Mouse (Mus musculus) ovary, postnatal 10 days (tissue): ENCODE data around the gene Xkr7.

ENCODE experiments used
- DNase-seq: peaks from one replicate; pipeline ENCODE4 v3.0.0; 2022; ENCODE audit warnings: low spot score

Xkr7 gene

GRCm38 (mm10) chr2:153032973-153033372, 1.3 kb downstream of the Xkr7 start:
- DNase-seq = no peak

GRCm38 (mm10) chr2:153033545-153034230, 2.0 kb downstream of the Xkr7 start:
- no peak for DNase-seq

GRCm38 (mm10) chr2:153036690-153037089, 5.0 kb downstream of the Xkr7 start:
- DNase-seq = no peak

- DNase-seq = no peak
Observed at GRCm38 (mm10) chr2:153043886-153044285, 12.2 kb downstream of the Xkr7 start.

- DNase-seq = no peak
Observed at GRCm38 (mm10) chr2:153045884-153046299, 14.2 kb downstream of the Xkr7 start.

- DNase-seq = no peak
Observed at GRCm38 (mm10) chr2:153047828-153048465, 16.3 kb downstream of the Xkr7 start.

GRCm38 (mm10) chr2:153049288-153049996, 17.8 kb downstream of the Xkr7 start:
- no peak for DNase-seq

- DNase-seq = no peak
Observed at GRCm38 (mm10) chr2:153049997-153050358, 18.3 kb downstream of the Xkr7 start.

GRCm38 (mm10) chr2:153051095-153051494, 19.4 kb downstream of the Xkr7 start:
- DNase-seq = no peak

- DNase-seq = no peak
Observed at GRCm38 (mm10) chr2:153051537-153051936, 19.9 kb downstream of the Xkr7 start.

GRCm38 (mm10) chr2:153052700-153053351, 21.2 kb downstream of the Xkr7 start:
- no peak for DNase-seq

- DNase-seq = no peak
Observed at GRCm38 (mm10) chr2:153053896-153054295, 22.2 kb downstream of the Xkr7 start.

GRCm38 (mm10) chr2:153055270-153055920, 23.7 kb downstream of the Xkr7 start:
- no peak for DNase-seq

- DNase-seq = no peak
Observed at GRCm38 (mm10) chr2:153058365-153058764, 26.7 kb downstream of the Xkr7 start.

GRCm38 (mm10) chr2:153060216-153060615, 28.6 kb downstream of the Xkr7 start:
- DNase-seq = no peak

- DNase-seq = no peak
Observed at GRCm38 (mm10) chr2:153063394-153063793, 31.7 kb downstream of the Xkr7 start.

GRCm38 (mm10) chr2:153064190-153064970, 32.7 kb downstream of the Xkr7 start:
- DNase-seq = no peak

- no peak for DNase-seq
Observed at GRCm38 (mm10) chr2:153065747-153066508, 34.3 kb downstream of the Xkr7 start, which contains the start of gene Ccm2l. Gene Ccm2l, plus strand, starts transcription at chr2:153065955.

- DNase-seq = no peak
Observed at GRCm38 (mm10) chr2:153066991-153067390, 35.3 kb downstream of the Xkr7 start.

- DNase-seq = no peak
Observed at GRCm38 (mm10) chr2:153070762-153071490, 39.3 kb downstream of the Xkr7 start.
